Comparison of ENCODE assay signal across 8 mouse cellular contexts in the genomic region with DNA sequence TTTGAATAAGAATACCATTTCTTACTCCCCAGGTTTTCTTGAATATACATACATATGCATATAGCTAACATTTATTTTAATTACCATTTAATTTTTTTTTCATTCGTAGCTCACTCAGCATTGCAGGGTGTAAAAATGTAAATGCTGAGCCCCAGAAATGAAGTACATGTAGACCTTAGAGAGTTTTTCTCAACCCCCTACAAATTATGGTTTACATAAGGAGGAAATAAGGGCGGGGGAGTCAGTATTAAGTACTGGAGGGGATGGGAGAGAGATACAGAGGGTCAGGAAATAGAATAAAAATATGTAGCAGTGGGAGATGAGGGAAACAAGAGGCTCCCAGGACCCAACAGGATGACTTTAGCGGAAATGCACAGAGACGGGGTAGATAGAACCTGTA.
DNase-seq lines count a peak whose midpoint lies in the region; ATAC-seq lines count a peak whose summit lies in the region.

No protein-coding gene starts in this region.

- peaks cover 41% of the 10 kb centered on the region for H3K4me1 ChIP-seq in heart, embryonic 13.5 days
- peaks cover 11% of the 10 kb centered on the region; the same call in 1 of the 2 replicates for H3K4me1 ChIP-seq in embryonic facial prominence, embryonic 12.5 days
- peaks cover 18% of the 10 kb centered on the region for H3K4me1 ChIP-seq in hindbrain, embryonic 12.5 days
- H3K4me1 ChIP-seq in midbrain, embryonic 12.5 days: peaks cover 21% of the 10 kb centered on the region

- ATAC-seq in heart, embryonic 13.5 days (ENCODE audit: extremely low read depth, insufficient number of reproducible peaks, low FRiP score, low TSS enrichment): no peak
- ATAC-seq in embryonic facial prominence, embryonic 12.5 days (ENCODE audit: insufficient number of reproducible peaks, insufficient read depth, low FRiP score, low TSS enrichment): no peak
- peak; percentile 69; the same call in 1 of the 2 replicates for ATAC-seq in hindbrain, embryonic 12.5 days (ENCODE audit: low FRiP score)
- peak; percentile 55 for ATAC-seq in midbrain, embryonic 12.5 days (ENCODE audit: low FRiP score, low read depth)

- H3K27me3 ChIP-seq in heart, embryonic 13.5 days (replicated peaks): no peaks in the 10 kb centered on the region
- H3K27me3 ChIP-seq in embryonic facial prominence, embryonic 12.5 days: no peaks in the 10 kb centered on the region
- H3K27me3 ChIP-seq in hindbrain, embryonic 12.5 days: no peaks in the 10 kb centered on the region
- H3K27me3 ChIP-seq in midbrain, embryonic 12.5 days: no peaks in the 10 kb centered on the region

- H3K9ac ChIP-seq in heart, embryonic 13.5 days: peak overlapping the region; percentile 62
- no peak overlapping the region for H3K9ac ChIP-seq in embryonic facial prominence, embryonic 12.5 days
- no peak overlapping the region for H3K9ac ChIP-seq in hindbrain, embryonic 12.5 days
- no peak overlapping the region for H3K9ac ChIP-seq in midbrain, embryonic 12.5 days (replicated peaks)

- no peaks in the 10 kb centered on the region for H3K36me3 ChIP-seq in heart, embryonic 13.5 days
- no peaks in the 10 kb centered on the region for H3K36me3 ChIP-seq in embryonic facial prominence, embryonic 12.5 days
- H3K36me3 ChIP-seq in hindbrain, embryonic 12.5 days: no peaks in the 10 kb centered on the region
- no peaks in the 10 kb centered on the region for H3K36me3 ChIP-seq in midbrain, embryonic 12.5 days

- intact Hi-C loops in heart, postnatal 25 days (cut with DNase I): no loop called here

- peak overlapping the region; percentile 63 for H3K4me2 ChIP-seq in heart, embryonic 13.5 days
- H3K4me2 ChIP-seq in embryonic facial prominence, embryonic 12.5 days (replicated peaks): peak overlapping the region; percentile 37
- H3K4me2 ChIP-seq in hindbrain, embryonic 12.5 days (replicated peaks): peak overlapping the region; percentile 33
- H3K4me2 ChIP-seq in midbrain, embryonic 12.5 days (replicated peaks): peak overlapping the region; percentile 39

- H3K9me3 ChIP-seq in heart, embryonic 13.5 days: no peaks in the 10 kb centered on the region
- no peaks in the 10 kb centered on the region for H3K9me3 ChIP-seq in embryonic facial prominence, embryonic 12.5 days
- no peaks in the 10 kb centered on the region for H3K9me3 ChIP-seq in hindbrain, embryonic 12.5 days (replicated peaks)
- no peaks in the 10 kb centered on the region for H3K9me3 ChIP-seq in midbrain, embryonic 12.5 days

- H3K4me3 ChIP-seq in heart, embryonic 13.5 days: peak overlapping the region; percentile 16; the same call in 1 of the 2 replicates
- no peak overlapping the region for H3K4me3 ChIP-seq in embryonic facial prominence, embryonic 12.5 days
- H3K4me3 ChIP-seq in hindbrain, embryonic 12.5 days: no peak overlapping the region
- H3K4me3 ChIP-seq in midbrain, embryonic 12.5 days: no peak overlapping the region

- DNase-seq in heart, postnatal 25 days (ENCODE audit: low spot score): no peak
- no peak for DNase-seq in urinary bladder, adult 2 months (ENCODE audit: low spot score)
- no peak for DNase-seq in spleen, postnatal 36 days (ENCODE audit: low spot score in 2 of 2)
- DNase-seq in adrenal gland, postnatal 36 days: no peak

- H3K27ac ChIP-seq in heart, embryonic 13.5 days (replicated peaks): peak overlapping the region; percentile 99
- no peak overlapping the region for H3K27ac ChIP-seq in embryonic facial prominence, embryonic 12.5 days
- H3K27ac ChIP-seq in hindbrain, embryonic 12.5 days: peak overlapping the region; percentile 89
- peak overlapping the region; percentile 90 for H3K27ac ChIP-seq in midbrain, embryonic 12.5 days (replicated peaks)

- 15% methylated on average over 4 of the region's 4 CpGs for WGBS in heart, embryonic 13.5 days
- 24% methylated on average over 4 of the region's 4 CpGs for WGBS in embryonic facial prominence, embryonic 12.5 days
- 27% methylated on average over 4 of the region's 4 CpGs for WGBS in hindbrain, embryonic 12.5 days
- WGBS in midbrain, embryonic 12.5 days: 30% methylated on average over 4 of the region's 4 CpGs

Comparison
In these comparisons a context has a peak if more than half of its experiments do, and no peak if none do; other contexts are left out.
1. ATAC-seq: peak in hindbrain, embryonic 12.5 days (single experiment) and midbrain, embryonic 12.5 days (single experiment); none in heart, embryonic 13.5 days (single experiment) and embryonic facial prominence, embryonic 12.5 days (single experiment).
2. Peak in every context shown above with its lines, with median percentiles within 50 percentile points of each other: H3K4me2 ChIP-seq.